Mouse (Mus musculus): Measurements from ENCODE around the gene H2afj.
A peak's percentile ranks its signal among the peaks of the same experiment; 100 is the strongest.
"Not testable (repeated sequence)": the region's sequence is repeated elsewhere in the genome, so short reads cannot be mapped to it uniquely, and the experiment has no call there.

H2afj gene

DNA sequence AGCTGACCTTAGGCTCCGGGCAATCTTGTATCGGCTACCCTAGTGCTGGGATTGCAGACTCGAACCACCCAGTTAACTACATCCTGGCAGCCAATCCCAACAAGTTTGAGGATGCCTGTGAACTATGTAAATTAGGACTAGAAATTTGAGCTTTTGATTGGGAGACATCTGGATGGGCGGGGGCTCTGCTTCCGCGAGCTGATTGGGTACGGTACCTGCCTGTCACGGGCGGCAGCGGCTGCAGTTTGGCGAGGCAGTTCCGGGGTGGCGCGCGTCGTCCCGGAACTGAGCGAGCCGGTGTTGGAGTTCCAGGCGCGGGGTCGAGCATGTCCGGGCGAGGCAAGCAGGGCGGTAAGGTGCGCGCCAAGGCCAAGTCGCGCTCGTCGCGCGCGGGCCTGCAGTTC lies at the start of gene H2afj:
Gene H2afj, plus strand, starts transcription at position 231 of the 404 bp plus-strand sequence.
- DNase-seq (ENCODE audit: low spot score in 2 of 2): peak; percentile 97 to 100

DNA sequence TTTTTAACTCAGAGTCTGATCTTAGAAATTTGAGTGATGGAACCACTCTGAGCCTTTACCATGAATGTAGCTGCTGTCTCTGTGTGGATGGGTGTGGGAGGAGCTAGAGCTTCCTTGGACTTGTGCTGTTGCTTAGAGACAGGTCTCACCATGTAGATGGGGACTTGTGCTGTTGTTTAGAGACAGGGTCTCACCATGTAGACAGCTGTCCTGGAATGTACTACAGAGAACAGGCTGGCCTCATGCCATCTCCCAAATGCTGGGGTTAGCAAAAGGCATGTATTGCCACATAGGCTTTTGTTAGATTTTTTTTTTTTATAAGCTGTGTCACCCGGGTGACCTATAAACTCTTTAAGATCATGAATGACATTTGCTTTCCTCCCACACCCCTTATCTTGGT lies 44.1 kb upstream of the H2afj start:
- no peak for DNase-seq (ENCODE audit: low spot score in 2 of 2)

DNA sequence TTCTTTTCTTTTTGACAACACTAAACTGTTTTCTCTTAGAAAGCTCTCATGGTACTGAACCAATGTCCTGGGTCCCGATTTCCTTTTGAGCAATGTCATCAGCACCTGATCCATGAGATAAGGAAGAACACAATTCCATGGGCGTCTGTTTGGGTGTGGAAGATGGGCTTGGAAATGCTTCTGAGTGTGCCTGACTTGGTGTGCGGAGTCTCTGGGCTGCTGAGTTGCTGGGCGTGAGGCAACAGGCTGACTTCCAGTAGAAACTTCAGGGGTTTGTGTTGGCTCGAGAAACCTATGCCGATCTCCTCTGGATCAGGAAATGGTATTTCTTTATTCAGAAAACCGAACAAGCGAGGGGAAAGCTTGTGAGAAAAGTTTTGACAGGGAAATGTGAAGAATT lies 38.9 kb upstream of the H2afj start:
- DNase-seq (ENCODE audit: low spot score in 2 of 2): no peak

DNA sequence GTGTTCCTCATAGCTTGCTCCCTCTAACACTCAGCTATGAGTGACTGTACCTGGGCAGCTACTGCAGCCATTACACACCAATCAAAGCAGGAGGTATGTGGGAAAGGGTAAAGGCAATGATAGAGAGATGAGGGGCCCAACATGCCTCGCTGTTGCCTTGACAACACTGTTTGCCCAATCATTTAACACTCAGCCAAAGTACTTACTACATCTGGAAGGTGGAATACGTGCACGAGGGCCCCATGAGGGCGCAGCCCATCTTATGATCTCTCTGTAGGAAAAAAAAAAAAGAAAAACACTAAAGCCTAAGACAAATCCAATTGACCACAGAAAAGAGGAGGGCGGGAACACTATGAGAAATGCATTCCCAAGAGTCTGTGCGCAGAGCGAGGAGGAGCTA lies 38.2 kb upstream of the H2afj start:
- DNase-seq (ENCODE audit: low spot score in 2 of 2): no peak

DNA sequence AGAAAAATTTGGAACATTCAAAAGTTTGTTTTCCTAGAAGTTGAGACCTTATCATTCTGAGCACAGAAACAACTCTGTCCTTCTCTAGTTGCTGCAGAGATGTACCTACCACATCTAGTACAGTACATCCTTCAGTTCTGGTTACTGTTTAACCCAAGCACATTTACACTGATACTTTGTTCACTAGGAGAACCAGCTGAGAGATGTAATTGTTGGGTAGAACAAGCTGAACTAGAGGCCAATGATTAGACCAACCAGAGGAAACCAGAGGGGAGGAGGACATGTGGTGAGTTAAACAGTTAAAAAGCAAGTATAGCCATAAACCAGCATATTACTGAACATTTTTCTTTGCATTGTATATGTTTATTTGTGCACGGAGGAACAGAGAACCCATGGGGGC lies 31.7 kb upstream of the H2afj start:
- DNase-seq (ENCODE audit: low spot score in 2 of 2): no peak

DNA sequence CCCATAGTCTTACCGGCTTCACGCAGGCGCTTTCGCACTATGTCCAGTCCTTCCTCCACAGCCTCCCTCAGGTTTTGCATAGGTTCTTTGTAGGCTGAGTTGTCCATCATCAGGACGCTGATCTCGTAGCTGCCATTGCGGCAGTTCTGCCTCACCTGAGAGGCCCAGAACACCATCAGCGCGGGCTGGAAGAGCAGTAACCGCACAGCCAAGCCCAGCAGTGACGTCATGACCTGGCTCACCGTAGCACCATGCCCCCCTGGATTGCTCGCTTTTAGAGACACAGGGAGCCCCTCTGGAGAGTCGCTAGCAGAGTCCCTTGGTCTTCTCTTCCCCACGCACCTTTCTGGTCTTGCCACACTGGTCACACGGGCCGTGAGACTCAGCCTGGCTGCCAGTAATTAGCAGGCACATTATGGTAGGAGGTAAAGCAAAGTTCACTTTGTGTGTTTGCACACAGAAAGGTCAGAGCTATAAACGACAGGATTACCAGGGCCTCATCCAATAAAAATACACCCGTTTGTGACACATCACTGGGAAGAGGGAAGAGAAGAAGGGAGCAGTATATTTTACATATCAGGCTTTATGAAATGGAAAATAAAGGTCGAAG lies 26.6 kb upstream of the H2afj start, which contains the start of gene Gucy2c:
Gene Gucy2c, minus strand, starts transcription at position 389 of the 610 bp plus-strand sequence.
- no peak for DNase-seq (ENCODE audit: low spot score in 2 of 2)

DNA sequence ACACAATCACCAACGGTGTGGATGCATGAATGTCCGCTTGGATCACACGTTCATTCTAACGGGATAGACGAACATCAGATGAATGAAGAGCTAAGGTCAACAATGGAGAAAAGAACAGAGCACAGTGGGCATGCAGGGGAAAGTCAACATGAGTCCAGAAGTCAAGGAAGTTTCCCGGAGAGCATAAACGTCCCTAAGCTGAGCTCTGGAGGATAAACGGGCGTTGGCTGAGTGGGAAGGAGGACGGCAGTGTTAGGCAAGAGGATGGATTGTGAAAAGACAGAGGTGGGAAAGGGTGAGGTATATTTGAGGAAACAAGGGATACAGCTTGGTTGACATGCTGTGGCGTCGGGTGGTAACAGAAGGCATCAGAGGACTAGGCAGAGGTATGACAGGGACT lies 25.9 kb upstream of the H2afj start:
- DNase-seq (ENCODE audit: low spot score in 2 of 2): no peak

DNA sequence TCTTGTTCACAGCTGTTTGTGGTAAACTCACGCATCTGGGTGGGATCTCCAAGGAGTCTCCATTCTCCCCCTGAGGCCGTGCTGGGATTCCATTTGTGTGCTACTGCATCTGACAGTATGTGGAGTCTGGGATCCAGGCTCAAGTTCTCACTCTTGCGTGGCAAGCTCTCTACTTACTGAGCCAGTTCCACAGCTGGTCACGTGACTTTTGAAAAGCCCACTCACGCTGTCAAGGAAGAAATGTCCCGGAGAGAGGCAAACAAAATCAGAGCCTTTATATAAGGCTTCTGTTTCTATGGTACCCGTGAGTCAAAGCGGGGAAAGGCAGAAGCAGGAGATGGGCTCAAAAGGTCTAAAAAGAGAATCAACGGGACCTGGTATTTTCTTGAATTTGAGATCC lies 25.3 kb upstream of the H2afj start:
- DNase-seq (ENCODE audit: low spot score in 2 of 2): no peak

DNA sequence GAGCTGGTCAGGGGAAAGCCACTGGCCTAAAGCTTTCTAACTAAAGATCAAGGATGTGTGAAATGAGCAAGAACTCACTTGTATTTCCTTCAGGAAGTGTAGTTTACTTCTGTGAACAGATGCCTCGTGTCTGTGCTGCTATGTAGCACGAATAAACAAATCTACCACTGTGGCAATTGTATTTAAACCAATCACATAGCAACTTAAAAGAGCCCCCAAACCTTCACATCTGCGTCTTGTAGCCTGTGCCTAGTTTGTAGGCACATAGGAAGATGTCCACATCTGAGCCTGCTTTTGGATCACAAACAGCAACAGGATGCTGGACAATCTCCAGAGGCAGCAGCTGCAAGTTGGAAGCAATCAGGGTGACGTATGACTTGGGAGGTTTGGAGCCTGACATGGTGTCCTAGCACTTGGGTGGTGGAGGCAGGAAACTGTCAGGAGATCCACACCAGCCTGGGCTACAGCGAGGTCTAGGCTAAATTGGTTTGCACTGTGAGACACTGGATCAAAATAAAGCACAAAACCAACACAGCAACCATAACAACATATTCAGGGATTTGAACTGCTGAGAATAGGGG lies 18.6 kb upstream of the H2afj start:
- no peak for DNase-seq (ENCODE audit: low spot score in 2 of 2)

DNA sequence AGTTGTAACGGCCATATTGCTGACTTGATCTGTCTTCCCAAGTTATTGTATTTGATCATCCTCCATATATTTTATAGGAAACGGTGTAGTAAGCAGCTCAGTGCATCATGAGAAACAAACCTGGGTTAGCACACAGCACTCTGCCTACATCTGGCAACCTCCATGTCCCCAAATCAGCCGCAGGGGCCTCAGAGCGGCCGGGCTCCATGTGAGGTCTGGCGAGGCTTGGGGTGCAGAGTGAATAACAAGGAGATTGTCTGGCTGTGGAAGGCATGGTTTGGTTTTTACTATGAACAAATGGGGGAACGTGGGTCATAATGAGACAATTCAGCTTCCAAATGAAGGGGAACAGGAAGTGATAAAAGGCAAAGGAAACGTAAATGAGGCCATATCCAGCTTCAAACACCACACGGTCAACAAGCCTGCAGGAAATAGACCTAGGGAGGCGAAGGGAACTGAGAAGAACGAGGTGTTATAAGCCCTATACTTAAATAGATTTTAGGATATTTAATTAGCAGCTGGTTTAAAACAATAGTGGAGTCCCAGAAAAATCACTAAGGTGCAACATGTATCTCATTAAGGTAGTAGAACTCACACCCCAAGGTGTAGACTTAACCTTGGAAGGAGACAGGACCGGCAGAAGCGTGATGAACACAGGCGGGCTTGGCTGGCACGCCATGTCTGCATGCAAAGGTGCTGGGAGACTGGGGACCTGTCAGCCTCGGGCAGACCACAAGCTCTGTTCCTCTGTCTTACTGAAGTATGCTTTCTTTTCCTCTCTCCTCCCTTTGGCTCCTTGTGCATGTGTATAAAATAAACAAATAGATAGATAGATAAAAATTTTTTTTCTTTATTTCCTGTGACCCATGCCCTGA lies 14.9 kb upstream of the H2afj start:
- DNase-seq (ENCODE audit: low spot score in 2 of 2): peak in 1 of 2 experiments; percentile 27

DNA sequence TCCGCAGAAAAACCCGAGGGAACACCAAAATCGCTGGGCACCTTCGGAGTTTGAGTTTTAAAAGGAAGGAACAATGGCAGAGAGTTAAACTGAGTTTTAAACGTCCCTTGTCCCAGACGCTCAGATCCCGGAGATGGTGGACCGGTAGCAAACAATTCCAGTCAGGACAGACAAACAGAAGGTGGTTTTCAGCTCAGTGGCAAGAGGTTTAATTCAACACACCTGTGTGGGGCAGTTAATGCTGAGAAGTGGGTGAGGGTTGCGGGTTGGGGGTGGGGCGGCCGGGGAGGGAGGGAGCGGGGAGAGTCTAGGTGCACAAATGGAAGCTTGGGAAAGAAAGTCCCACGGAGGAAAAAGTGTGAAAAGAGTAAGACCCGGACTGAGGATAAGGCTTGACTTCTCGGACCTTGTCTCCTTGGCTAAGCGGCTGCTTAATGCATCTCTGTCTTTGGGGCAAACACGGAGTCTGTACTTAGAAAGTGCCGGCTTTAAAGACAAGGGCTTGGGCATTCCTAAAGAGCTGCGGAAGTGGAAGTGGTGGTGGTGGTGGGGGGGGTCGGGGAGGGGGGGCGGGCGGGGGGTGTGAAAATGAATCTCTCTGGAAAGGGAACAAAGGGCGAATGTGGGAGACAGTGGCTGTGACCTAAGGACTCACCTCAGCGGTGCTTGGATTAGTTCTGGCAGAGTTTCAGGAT lies 14.1 kb upstream of the H2afj start:
- DNase-seq (ENCODE audit: low spot score in 2 of 2): no peak

DNA sequence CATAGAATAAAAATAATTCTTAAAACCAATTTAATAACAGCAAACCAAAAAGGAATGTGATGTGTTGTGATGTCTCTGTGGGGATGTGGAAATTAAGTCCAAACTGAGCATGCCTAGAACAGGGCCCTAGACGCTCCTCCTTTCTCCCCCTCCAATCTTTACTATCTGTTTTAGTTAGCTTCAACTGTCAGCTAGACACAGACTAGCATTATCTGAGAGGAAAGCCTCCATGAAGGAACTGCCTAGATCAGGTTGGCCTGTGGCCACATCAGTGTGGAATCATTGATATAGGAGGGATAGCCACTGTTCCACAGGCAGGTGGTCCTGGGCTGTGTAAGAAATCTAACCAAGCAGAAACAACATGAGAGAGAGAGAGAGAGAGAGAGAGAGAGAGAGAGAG lies 12.9 kb upstream of the H2afj start:
- DNase-seq (ENCODE audit: low spot score in 2 of 2): no peak

DNA sequence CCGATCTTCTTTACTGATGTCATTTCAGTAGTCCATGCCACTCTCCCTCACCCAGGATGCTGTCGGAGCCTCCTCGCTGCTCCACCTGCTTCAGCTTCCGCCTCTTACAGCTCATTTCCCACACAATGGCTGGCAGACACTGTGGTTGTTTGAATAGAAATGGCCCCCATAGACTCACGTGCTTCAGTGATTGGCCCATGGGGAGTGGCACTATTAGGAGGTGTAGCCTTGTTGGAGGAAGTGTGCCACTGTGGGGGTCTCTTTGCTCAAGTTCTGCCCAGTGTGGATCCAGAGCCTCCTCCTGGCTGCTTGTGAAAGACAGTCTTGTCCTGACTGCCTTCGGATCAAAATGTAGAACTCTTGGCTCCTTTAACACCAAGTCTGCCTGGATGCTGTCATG lies 12.2 kb upstream of the H2afj start:
- DNase-seq (ENCODE audit: low spot score in 2 of 2): no peak

DNA sequence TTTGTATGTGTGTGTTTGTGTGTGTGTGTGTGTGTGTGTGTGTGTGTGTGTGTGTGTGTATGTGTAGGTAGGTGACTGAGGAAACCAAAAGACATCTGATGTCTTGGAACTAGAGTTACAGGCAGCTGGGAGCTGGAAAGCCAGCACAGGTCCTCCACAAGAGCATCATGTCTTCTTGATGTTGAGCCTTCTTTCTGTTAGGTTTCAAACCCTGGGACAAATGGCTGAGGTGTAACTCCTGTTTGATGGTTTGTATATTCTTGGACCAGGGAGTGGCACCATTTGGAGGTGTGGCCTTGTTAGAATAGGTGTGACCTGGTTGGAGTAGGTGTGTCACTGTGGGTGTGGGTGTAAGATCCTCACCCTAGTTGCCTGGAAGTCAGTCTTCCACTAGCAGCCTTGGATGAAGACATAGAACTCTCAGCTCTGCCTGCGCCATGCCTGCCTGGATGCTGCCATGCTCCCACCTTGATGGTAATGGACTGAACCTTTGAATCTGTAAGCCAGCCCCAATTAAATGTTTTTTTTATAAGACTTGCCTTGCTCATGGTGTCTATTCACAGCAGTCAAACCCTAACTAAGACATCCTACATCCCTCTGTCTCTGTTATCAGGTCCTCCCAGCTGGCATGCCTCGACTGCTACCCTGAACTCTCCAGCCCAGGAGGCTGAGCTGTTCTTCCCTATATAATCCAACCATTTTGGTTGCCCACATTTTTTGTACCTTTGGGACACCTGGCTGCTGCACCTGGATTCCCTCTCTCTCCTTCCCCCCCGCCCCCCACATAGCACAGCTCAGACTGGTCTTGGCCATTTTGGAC lies 10.0 kb upstream of the H2afj start:
- DNase-seq (ENCODE audit: low spot score in 2 of 2): not testable (repeated sequence)

DNA sequence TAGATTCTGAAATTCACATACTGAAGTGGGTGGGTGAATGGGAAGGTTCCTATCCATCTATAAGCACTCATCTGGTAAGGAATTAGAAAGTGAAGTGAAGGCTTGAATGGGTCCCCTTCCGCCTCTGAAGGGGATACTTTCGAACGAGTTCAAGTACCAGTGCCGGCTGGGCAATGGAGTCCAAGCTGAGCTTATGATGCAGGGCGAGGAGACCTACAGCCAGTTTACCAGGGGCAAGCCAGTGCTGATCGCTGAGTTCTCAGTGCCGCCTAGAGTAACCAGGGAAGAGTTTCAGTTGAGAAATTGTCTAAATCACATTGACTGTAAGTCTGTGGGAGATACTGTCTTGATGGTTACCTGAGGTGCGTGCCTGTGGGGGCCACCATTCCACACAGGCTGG lies 7.3 kb upstream of the H2afj start:
- DNase-seq (ENCODE audit: low spot score in 2 of 2): no peak

DNA sequence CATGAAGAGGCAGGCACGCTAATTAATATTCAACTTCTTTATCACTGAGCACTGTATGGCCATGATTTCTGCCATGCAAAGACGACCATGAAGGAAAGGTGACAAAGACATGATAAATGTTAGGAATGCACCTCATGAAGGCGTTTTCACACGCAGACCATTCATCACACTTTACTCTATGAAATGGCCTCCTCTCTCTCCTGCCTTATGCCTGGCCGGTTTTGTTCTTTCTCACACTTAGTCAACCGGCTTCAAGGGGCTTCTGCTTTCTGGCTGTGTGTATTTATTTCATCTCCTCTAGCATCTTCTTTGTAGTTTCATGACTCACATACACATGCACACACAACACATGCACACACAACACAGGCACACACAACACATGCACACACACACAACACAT lies 6.8 kb upstream of the H2afj start:
- DNase-seq (ENCODE audit: low spot score in 2 of 2): no peak

DNA sequence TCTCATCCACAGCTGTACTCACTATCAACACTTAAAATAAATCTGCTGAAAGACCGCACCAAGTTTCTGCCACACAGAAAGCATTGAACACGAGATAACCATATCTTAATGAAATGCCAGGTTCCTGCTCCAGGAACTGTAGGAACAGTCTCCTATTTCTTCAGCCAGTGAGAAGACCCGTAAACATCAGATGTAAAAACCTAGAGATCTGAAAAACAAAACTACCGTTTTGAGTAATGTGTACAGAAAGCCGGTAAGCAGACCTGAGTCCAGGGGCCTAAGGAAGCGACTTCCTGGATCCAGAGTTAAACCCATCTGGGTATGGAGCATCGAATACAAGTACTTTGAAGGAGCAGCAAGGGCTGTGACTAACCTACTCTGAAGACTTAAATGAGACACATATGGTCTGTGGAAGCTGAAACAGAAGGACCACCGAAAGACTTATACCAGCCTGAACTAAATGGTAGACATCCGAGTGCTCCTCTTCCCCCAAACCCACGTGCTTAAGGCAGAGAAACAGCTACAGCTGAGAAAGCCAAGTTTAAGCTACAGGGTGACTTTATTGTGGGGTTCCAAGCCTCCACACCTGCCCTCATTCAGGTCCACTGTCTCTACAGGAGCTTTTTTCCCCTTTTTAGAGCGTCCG lies 4.8 kb upstream of the H2afj start:
- peak in 1 of 2 experiments; percentile 14 for DNase-seq (ENCODE audit: low spot score in 2 of 2)

DNA sequence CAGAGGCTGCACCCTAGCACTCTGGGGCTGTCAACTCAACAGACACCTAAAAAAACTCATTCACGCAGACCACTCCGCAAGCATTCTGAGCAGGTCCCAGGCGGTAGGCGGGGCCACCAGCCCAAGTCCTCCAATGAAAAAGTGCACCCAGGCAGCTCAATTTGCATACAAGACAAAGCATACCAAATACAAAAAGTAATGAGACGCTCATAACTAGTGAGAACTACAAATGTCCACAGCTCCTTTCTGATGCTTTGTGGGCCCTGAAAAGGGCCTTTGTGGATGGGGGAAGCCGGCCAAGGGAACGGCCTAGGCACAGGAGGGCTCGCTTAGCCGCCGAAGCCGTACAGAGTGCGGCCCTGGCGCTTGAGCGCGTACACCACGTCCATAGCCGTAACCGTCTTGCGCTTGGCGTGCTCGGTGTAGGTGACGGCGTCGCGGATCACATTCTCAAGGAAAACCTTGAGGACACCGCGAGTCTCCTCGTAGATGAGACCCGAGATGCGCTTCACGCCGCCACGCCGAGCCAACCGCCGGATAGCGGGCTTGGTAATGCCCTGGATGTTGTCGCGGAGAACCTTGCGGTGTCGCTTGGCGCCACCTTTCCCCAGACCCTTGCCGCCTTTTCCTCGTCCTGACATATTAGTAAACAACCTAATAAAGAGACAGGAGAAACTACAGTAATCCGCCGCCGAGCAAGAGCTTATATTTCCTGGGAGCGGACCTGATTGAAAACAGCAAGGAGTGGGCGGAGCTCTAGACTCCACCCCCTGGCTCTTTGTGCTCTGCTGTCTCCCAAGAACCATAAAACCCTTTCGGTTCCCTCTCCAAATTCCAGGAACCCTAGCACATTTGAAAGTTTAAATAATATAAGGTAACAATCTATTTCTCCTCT lies 4.1 kb upstream of the H2afj start, which contains the start of gene Hist4h4:
Gene Hist4h4, minus strand, starts transcription at position 677 of the 895 bp plus-strand sequence.
- peak; percentile 90 to 98 for DNase-seq (ENCODE audit: low spot score in 2 of 2)

DNA sequence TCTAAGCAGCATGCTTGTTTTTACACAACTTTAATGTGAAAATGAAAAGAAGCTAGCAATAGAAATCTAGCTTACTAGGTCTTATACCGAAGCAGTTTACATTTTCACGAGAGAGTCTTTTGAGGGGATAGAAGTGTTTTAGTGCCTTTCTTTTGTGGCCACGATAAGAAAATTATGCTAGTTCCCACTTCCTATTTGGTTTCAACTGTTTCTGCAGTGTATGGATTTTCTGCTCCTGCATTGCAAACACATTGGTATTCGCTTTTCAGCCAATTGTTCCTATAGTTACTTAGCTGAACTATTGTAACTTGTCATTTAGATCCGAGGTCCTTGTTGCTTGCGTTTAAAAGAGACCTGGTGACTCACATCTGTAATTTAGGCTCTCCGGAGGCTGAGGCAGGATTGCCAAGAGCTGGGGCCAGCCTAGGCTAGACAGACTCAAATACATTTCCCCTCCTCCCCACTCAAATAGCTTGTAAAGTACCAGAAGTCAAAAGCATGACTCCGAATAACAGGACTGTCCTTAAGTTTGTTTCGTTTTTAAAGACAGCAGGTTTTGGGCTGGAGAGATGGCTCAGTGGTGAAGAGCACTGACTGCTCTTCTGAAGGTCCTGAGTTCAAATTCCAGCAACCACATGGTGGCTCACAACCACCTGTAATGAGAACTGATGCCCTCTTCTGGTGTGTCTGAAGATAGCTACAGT lies 3.2 kb upstream of the H2afj start:
- DNase-seq (ENCODE audit: low spot score in 2 of 2): no peak
